Mouse (Mus musculus) CH12.LX (cell line): Measurements from ENCODE around the gene Hcrt. TPM values are rescaled to one million over a fixed set of nuclear protein-coding genes. Genes with fewer than 3 reads are reported as not detected.

ENCODE experiments used
- DNase-seq: peaks from one replicate; pipeline ENCODE4 v3.0.0-alpha.2; 2013; ENCODE audit errors: extremely low read depth
- H3K27ac ChIP-seq: 2 replicates; pipeline ENCODE4 v1.5.1; 2012; ENCODE audit warnings: low read depth, mild to moderate bottlenecking, control low read depth, moderate library complexity; ENCODE audit not compliant: insufficient read depth
- H3K27me3 ChIP-seq: replicated peaks from 2 replicates; pipeline ENCODE3; 2012; ENCODE audit warnings: inconsistent platforms
- H3K36me3 ChIP-seq, 2 experiments: replicated peaks in 1 of 2; 2 replicates each; pipeline versions ENCODE3 to v1.6.1; 2012; ENCODE audit warnings: inconsistent platforms in 1 of 2, low read length in 1 of 2, mild to moderate bottlenecking in 1 of 2, mixed read lengths in 1 of 2, moderate library complexity in 1 of 2; ENCODE audit not compliant: control insufficient read depth in 1 of 2, insufficient read depth in 1 of 2
- H3K4me1 ChIP-seq, 2 experiments: 2 replicates each; pipeline ENCODE4 v1.6.1; 2012; ENCODE audit warnings: inconsistent platforms in 1 of 2, moderate library complexity in 1 of 2; ENCODE audit not compliant: insufficient read depth in 2 of 2, control insufficient read depth in 1 of 2
- H3K4me2 ChIP-seq: 2 replicates; pipeline ENCODE4 v1.6.1; 2012; ENCODE audit warnings: low read depth, mild to moderate bottlenecking, control low read depth; ENCODE audit not compliant: poor library complexity, insufficient read depth, severe bottlenecking
- H3K4me3 ChIP-seq, 3 experiments: fragments of 150-350 bp in 1 of 3; sonication (generic) in 1 of 3; replicated peaks in 1 of 3; 2 replicates each; pipeline versions ENCODE3 to v1.5.1; 2011 to 2012; ENCODE audit warnings: low read depth in 2 of 3, low read length in 2 of 3, mild to moderate bottlenecking in 2 of 3, moderate library complexity in 2 of 3, control low read depth in 1 of 3, improper control_type of control experiment in 1 of 3, inconsistent platforms in 1 of 3, mixed read lengths in 1 of 3; ENCODE audit not compliant: poor library complexity in 1 of 3
- H3K79me2 ChIP-seq: replicated peaks from 2 replicates; pipeline ENCODE4 v1.6.1; 2012; ENCODE audit warnings: mild to moderate bottlenecking, moderate library complexity; ENCODE audit not compliant: control insufficient read depth, poor library complexity, insufficient read depth, severe bottlenecking; ENCODE audit errors: extremely low read depth
- H3K9ac ChIP-seq: 2 replicates; pipeline ENCODE4 v1.6.1; 2012; ENCODE audit warnings: low read depth, mild to moderate bottlenecking, control low read depth, moderate library complexity; ENCODE audit not compliant: insufficient read depth
- H3K9me3 ChIP-seq: replicated peaks from 2 replicates; pipeline ENCODE3; 2012; ENCODE audit warnings: low read length, inconsistent platforms, mixed read lengths
- CHD1 ChIP-seq: IDR thresholded peaks from 2 replicates; pipeline ENCODE4 v1.6.1; 2012; ENCODE audit warnings: low read depth, low read length, improper control_type of control experiment, inconsistent platforms
- CTCF ChIP-seq, 2 experiments: IDR thresholded peaks in 1 of 2; conservative IDR thresholded peaks in 1 of 2; 2 replicates each; pipeline ENCODE4 v1.5.1; 2011 to 2012; ENCODE audit warnings: low read depth in 2 of 2, low read length in 2 of 2, improper control_type of control experiment in 1 of 2, inconsistent platforms in 1 of 2, mild to moderate bottlenecking in 1 of 2, moderate library complexity in 1 of 2
- GABPA ChIP-seq: IDR thresholded peaks from 2 replicates; pipeline ENCODE4 v1.6.1; 2012; ENCODE audit warnings: low read depth, low read length, improper control_type of control experiment, inconsistent platforms; ENCODE audit not compliant: insufficient replicate concordance
- HCFC1 ChIP-seq: IDR thresholded peaks from 2 replicates; pipeline ENCODE4 v1.6.1; 2012; ENCODE audit warnings: low read depth, mild to moderate bottlenecking, inconsistent platforms, low read length, improper control_type of control experiment
- IRF4 ChIP-seq: IDR thresholded peaks from 2 replicates; pipeline ENCODE4 v1.6.1; 2014; ENCODE audit warnings: low read depth, mild to moderate bottlenecking, inconsistent platforms, low read length, improper control_type of control experiment
- JUN ChIP-seq: IDR thresholded peaks from 2 replicates; pipeline ENCODE4 v1.6.1; 2011; ENCODE audit warnings: low read depth, mild to moderate bottlenecking, low read length, improper control_type of control experiment, moderate library complexity; ENCODE audit not compliant: insufficient read depth
- KAT2A ChIP-seq: IDR thresholded peaks from 2 replicates; pipeline ENCODE4 v1.6.1; 2012; ENCODE audit warnings: low read length, improper control_type of control experiment, inconsistent platforms; ENCODE audit not compliant: insufficient replicate concordance
- MAFK ChIP-seq: IDR thresholded peaks from 2 replicates; pipeline ENCODE4 v1.6.1; 2011; ENCODE audit warnings: low read length, improper control_type of control experiment; ENCODE audit not compliant: insufficient replicate concordance
- MAX ChIP-seq: IDR thresholded peaks from 2 replicates; pipeline ENCODE4 v1.6.1; 2011; ENCODE audit warnings: low read length, improper control_type of control experiment
- MAZ ChIP-seq: IDR thresholded peaks from 2 replicates; pipeline ENCODE4 v1.6.1; 2012; ENCODE audit warnings: low read depth, mild to moderate bottlenecking, inconsistent platforms, low read length, improper control_type of control experiment, moderate library complexity
- MEF2A ChIP-seq: IDR thresholded peaks from 2 replicates; pipeline ENCODE4 v1.6.1; 2014; ENCODE audit warnings: low read depth, mild to moderate bottlenecking, inconsistent platforms, low read length, improper control_type of control experiment, borderline replicate concordance
- MXI1 ChIP-seq: IDR thresholded peaks from 2 replicates; pipeline ENCODE4 v1.6.1; 2011; ENCODE audit warnings: mild to moderate bottlenecking, low read depth, low read length, improper control_type of control experiment
- NRF1 ChIP-seq: IDR thresholded peaks from 2 replicates; pipeline ENCODE4 v1.6.1; 2014; ENCODE audit warnings: low read depth, mild to moderate bottlenecking, inconsistent platforms, low read length, improper control_type of control experiment, moderate library complexity
- POLR2AphosphoS2 ChIP-seq: IDR thresholded peaks from 2 replicates; pipeline ENCODE4 v1.6.1; 2011; ENCODE audit warnings: low read depth, low read length, improper control_type of control experiment
- RCOR1 ChIP-seq: conservative IDR thresholded peaks from 2 replicates; pipeline ENCODE4 v1.6.1; 2012; ENCODE audit warnings: low read depth, mild to moderate bottlenecking, inconsistent platforms, low read length, improper control_type of control experiment
- SIN3A ChIP-seq: IDR thresholded peaks from 2 replicates; pipeline ENCODE4 v1.6.1; 2012; ENCODE audit warnings: low read length, improper control_type of control experiment, inconsistent platforms
- TCF12 ChIP-seq: IDR thresholded peaks from 2 replicates; pipeline ENCODE4 v1.6.1; 2014; ENCODE audit warnings: low read depth, mild to moderate bottlenecking, inconsistent platforms, low read length, improper control_type of control experiment
- UBTF ChIP-seq: IDR thresholded peaks from 2 replicates; pipeline ENCODE4 v1.6.1; 2012; ENCODE audit warnings: low read depth, mild to moderate bottlenecking, inconsistent platforms, low read length, improper control_type of control experiment, moderate library complexity
- ZC3H11A ChIP-seq: IDR thresholded peaks from 2 replicates; pipeline ENCODE4 v1.6.1; 2012; ENCODE audit warnings: low read depth, mild to moderate bottlenecking, inconsistent platforms, low read length, improper control_type of control experiment
- ZKSCAN1 ChIP-seq: IDR thresholded peaks from 2 replicates; pipeline ENCODE4 v1.6.1; 2012; ENCODE audit warnings: low read depth, inconsistent platforms, low read length, improper control_type of control experiment, borderline replicate concordance
- ZMIZ1 ChIP-seq: IDR thresholded peaks from 2 replicates; pipeline ENCODE4 v1.6.1; 2012; ENCODE audit warnings: low read depth, mild to moderate bottlenecking, inconsistent platforms, low read length, improper control_type of control experiment
- ZNF384 ChIP-seq: IDR thresholded peaks from 2 replicates; pipeline ENCODE4 v1.6.1; 2012; ENCODE audit warnings: low read depth, low read length, improper control_type of control experiment, inconsistent platforms
- dilution Hi-C: fragments of 300-500 bp; cut with MboI; formaldehyde crosslinking; loops from 2 replicates; pipeline ENCODE4 v1.14.3; 2020; ENCODE audit warnings: low sequenced_read_pairs; ENCODE audit not compliant: extremely low pct_unique_long_range_greater_than_20kb, extremely low pct_ligation_motif_present
- in situ Hi-C: fragments of 300-500 bp; cut with MboI; formaldehyde crosslinking; loops from 3 replicates; pipeline ENCODE4 v1.14.3; 2019; ENCODE audit warnings: low sequenced_read_pairs, low pct_ligation_motif_present, low pct_unique_long_range_greater_than_20kb, mixed read lengths
- polyA plus RNA-seq: library from polyadenylated mRNA; unstranded; fragments of >175 nt; gene quantifications from 2 replicates; pipeline ENCODE4 v1.2.1, GENCODE M21; 2012; ENCODE audit warnings: low read depth; ENCODE audit not compliant: insufficient read length
- total RNA-seq, 2 experiments: library from RNA; depleted of rRNA; stranded (reverse); fragments of 300-350 nt in 1 of 2; fragments of >200 nt in 1 of 2; gene quantifications; 2 replicates each; pipeline ENCODE4 v1.2.3; 2012 to 2014

The Hcrt gene
- total and polyA plus RNA-seq, 3 experiments = not detected

DNA sequence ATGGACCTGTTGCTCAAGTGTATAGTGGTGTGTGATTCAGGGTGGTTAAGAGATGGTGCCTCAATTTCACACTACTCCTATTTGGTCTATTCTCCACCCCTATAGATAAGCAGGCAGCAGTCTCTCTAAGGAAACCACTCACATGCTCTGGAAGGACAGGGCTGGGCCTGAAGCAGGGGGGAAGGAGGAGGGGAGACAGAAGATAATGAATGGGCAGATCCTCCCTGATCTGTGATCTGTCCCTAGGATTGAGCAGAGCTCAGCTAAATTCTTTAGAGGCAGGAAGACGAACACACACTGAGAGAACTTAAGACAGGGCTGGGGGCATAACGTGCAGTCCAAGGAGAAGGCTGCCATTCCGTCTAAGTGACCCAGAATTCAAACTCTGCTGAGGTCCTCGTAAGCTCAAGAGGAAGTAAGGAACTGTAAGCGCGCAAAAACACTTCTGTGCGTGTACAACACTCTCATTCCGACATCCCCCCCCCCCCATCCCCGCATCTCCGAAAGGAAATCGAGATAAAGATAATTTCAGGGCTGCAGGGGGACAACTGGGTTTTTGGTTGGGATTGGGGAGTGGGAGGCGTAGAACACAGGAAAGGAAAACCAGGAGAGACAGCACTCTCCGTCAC lies 25.5 kb downstream of the Hcrt start:
- Histone ChIP-seq H3K36me3 (peaks cover 10 to 39% of the 10 kb centered on the region in 2 experiments), H3K79me2 (peaks cover 56% of the 10 kb centered on the region), H3K27ac (no peak overlapping the region), H3K9ac (peak overlapping the region; percentile 95), H3K9me3 (no peaks in the 10 kb centered on the region), H3K4me2 (peak overlapping the region; percentile 97), H3K4me1 (peaks cover 5 to 44% of the 10 kb centered on the region in 2 experiments), H3K4me3 (peak overlapping the region; percentile 75 to 100 (median 84)), H3K27me3 (no peaks in the 10 kb centered on the region)
- DNase-seq = no peak
- in situ Hi-C loops = no loop called here
- no peak for TF ChIP-seq SIN3A
- 0 out of 2 replicates have a peak, but pooled peaks have one; percentile 11 for TF ChIP-seq RCOR1
- dilution Hi-C loops = no loop called here

DNA sequence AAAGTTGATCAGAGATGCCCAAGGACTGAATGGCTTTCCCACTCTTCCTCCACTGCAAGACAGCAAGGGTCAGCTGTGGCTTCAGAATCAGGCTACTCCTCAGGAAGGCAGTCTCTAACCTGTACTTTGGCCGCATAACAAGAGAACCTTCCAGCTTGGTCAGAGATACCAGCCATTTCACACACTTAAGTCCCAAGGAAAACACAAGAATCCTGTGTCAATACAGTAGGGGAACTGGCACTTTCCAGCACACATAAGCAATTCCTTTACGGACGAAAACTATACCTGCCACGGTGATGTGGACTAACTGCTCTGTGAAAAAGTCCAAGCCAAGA lies 26.0 kb downstream of the Hcrt start:
- dilution Hi-C loops (no loop called here), in situ Hi-C loops (no loop called here)
- no peaks in the 10 kb centered on the region for H3K9me3 ChIP-seq
- peak overlapping the region; percentile 95 for H3K9ac ChIP-seq
- DNase-seq = no peak
- peak overlapping the region; percentile 97 for H3K4me2 ChIP-seq
- H3K4me3 ChIP-seq = peak overlapping the region; percentile 75 to 100 (median 84)
- H3K27ac ChIP-seq = no peak overlapping the region
- H3K36me3 ChIP-seq = peaks cover 15 to 42% of the 10 kb centered on the region in 2 experiments
- peaks cover 61% of the 10 kb centered on the region for H3K79me2 ChIP-seq
- TF ChIP-seq ZMIZ1 = no peak
- 0 out of 2 replicates have a peak, but pooled peaks have one; percentile 16 for TF ChIP-seq RCOR1
- H3K27me3 ChIP-seq = no peaks in the 10 kb centered on the region
- peaks cover 5 to 49% of the 10 kb centered on the region in 2 experiments for H3K4me1 ChIP-seq

GRCm38 (mm10) chr11:100735954-100736745 lies 26.6 kb downstream of the Hcrt start:
- dilution Hi-C loops (no loop called here), in situ Hi-C loops (no loop called here)
- H3K79me2 ChIP-seq = peaks cover 66% of the 10 kb centered on the region
- DNase-seq = peak; percentile 65
- H3K4me2 ChIP-seq = peak overlapping the region; percentile 97
- no peaks in the 10 kb centered on the region for H3K27me3 ChIP-seq
- peaks cover 16 to 42% of the 10 kb centered on the region in 2 experiments for H3K36me3 ChIP-seq
- H3K9me3 ChIP-seq = no peaks in the 10 kb centered on the region
- peak overlapping the region; percentile 95 for H3K9ac ChIP-seq
- H3K4me1 ChIP-seq = peaks cover 5 to 54% of the 10 kb centered on the region in 2 experiments
- peak overlapping the region; percentile 69 for H3K27ac ChIP-seq
- H3K4me3 ChIP-seq = peak overlapping the region; percentile 75 to 100 (median 84)
- TF ChIP-seq POLR2AphosphoS2 (no peak), CTCF (conservative IDR thresholded peaks at IDR 0.05 in 1 of 2, IDR thresholded peaks at IDR 0.05 in 1 of 2; ENCODE audit: low read depth in 2 of 2, low read length in 2 of 2) (no peak), HCFC1 (peak; percentile 48), NRF1 (no peak), IRF4 (no peak), UBTF (no peak), MAX (peak; percentile 42; the same call in 1 of the 2 replicates), ZNF384 (no peak), CHD1 (no peak), ZKSCAN1 (no peak), MEF2A (no peak), SIN3A (peak; percentile 52; the same call in 1 of the 2 replicates), JUN (no peak), KAT2A (no peak), MAZ (0 out of 2 replicates have a peak, but pooled peaks have one; percentile 3), MXI1 (no peak), ZC3H11A (no peak), GABPA (no peak), TCF12 (peak; percentile 59; the same call in 1 of the 2 replicates), MAFK (no peak)
